Mouse (Mus musculus): ENCODE results near the gene Cpne6. TPM values are rescaled to one million over a fixed set of nuclear protein-coding genes. Genes with fewer than 3 reads are reported as not detected.
A peak's percentile ranks its signal among the peaks of the same experiment; 100 is the strongest.

Gene Cpne6
- total RNA-seq, 2 experiments from 2014 or later = 306 to 335 TPM

GRCm38 (mm10) chr14:55551347-55551746 is 41.1 kb downstream of the Cpne6 start:
- DNase-seq (ENCODE audit: low spot score in 2 of 2) = no peak

GRCm38 (mm10) chr14:55551794-55552193 is 41.5 kb downstream of the Cpne6 start:
- DNase-seq (ENCODE audit: low spot score in 2 of 2) = no peak

- no peak for DNase-seq (ENCODE audit: low spot score in 2 of 2)
Measured at GRCm38 (mm10) chr14:55554635-55555034, 44.4 kb downstream of the Cpne6 start.

GRCm38 (mm10) chr14:55555788-55556187 is 45.5 kb downstream of the Cpne6 start:
- no peak for DNase-seq (ENCODE audit: low spot score in 2 of 2)

GRCm38 (mm10) chr14:55557003-55557402 is 46.8 kb downstream of the Cpne6 start:
- peak; percentile 83 to 84 for DNase-seq (ENCODE audit: low spot score in 2 of 2)

GRCm38 (mm10) chr14:55557587-55557986 is 47.3 kb downstream of the Cpne6 start:
- DNase-seq (ENCODE audit: low spot score in 2 of 2) = no peak

GRCm38 (mm10) chr14:55558740-55559448 is 48.6 kb downstream of the Cpne6 start:
- no peak for DNase-seq (ENCODE audit: low spot score in 2 of 2)

GRCm38 (mm10) chr14:55559799-55560201 is 49.6 kb downstream of the Cpne6 start, which contains the start of gene Dcaf11:
Gene Dcaf11, plus strand, starts transcription at chr14:55560006.
- DNase-seq (ENCODE audit: low spot score in 2 of 2) = peak; percentile 89 to 91

- peak; percentile 98 for DNase-seq (ENCODE audit: low spot score in 2 of 2)
Measured at GRCm38 (mm10) chr14:55560202-55561073, 50.2 kb downstream of the Cpne6 start, which contains the start of gene A730061H03Rik. Gene A730061H03Rik, minus strand, starts transcription at chr14:55560406.

- DNase-seq (ENCODE audit: low spot score in 2 of 2) = no peak
Measured at GRCm38 (mm10) chr14:55561860-55562259, 51.6 kb downstream of the Cpne6 start.

- no peak for DNase-seq (ENCODE audit: low spot score in 2 of 2)
Measured at GRCm38 (mm10) chr14:55563249-55563648, 53.0 kb downstream of the Cpne6 start.

GRCm38 (mm10) chr14:55565748-55566147 is 55.5 kb downstream of the Cpne6 start:
- DNase-seq (ENCODE audit: low spot score in 2 of 2) = no peak

Other genes with a start within 250 kb of the Cpne6 start
- 10 to 100 TPM; 16.5 to 17.7 TPM for gene Dhrs4, start 31.7 kb upstream of the Cpne6 start, total RNA-seq (2021)
- gene Carmil3, start 19.8 kb upstream of the Cpne6 start, total RNA-seq (2021) = 100 to 1,000 TPM; 106 to 144 TPM
- under 1 TPM; 0.34 to 0.76 TPM for gene Nrl, start 14.5 kb downstream of the Cpne6 start, total RNA-seq (2021)
- 10 to 100 TPM; 20.4 to 21.4 TPM for gene Pck2, start 29.8 kb downstream of the Cpne6 start, total RNA-seq (2021)
- gene Dcaf11, start 49.6 kb downstream of the Cpne6 start, total RNA-seq (2021) = 10 to 100 TPM; 61.3 to 66.7 TPM
- 1 to 10 TPM in 1 of 2 experiments, not detected in 1; 1.2 TPM for gene A730061H03Rik, start 50.0 kb downstream of the Cpne6 start, total RNA-seq (2021)
- not detected for gene Fitm1, start 65.2 kb downstream of the Cpne6 start, total RNA-seq (2021)
- 10 to 100 TPM; 87.3 to 91.8 TPM for gene Psme1, start 67.7 kb downstream of the Cpne6 start, total RNA-seq (2021)
- gene Emc9, start 74.9 kb downstream of the Cpne6 start, total RNA-seq (2021) = 10 to 100 TPM; 50.2 to 54.6 TPM
- gene Psme2, start 80.7 kb downstream of the Cpne6 start, total RNA-seq (2021) = 10 to 100 TPM; 54.0 to 62.7 TPM
- 10 to 100 TPM; 35.6 to 37.2 TPM for gene Rnf31, start 81.3 kb downstream of the Cpne6 start, total RNA-seq (2021)
- gene Irf9, start 93.1 kb downstream of the Cpne6 start, total RNA-seq (2021) = 10 to 100 TPM; 11.1 to 13.0 TPM
- gene Rec8, start 107.6 kb downstream of the Cpne6 start, total RNA-seq (2021) = 1 to 10 TPM; 1.4 to 2.3 TPM
- 100 to 1,000 TPM; 131 to 145 TPM for gene Ipo4, start 125.5 kb downstream of the Cpne6 start, total RNA-seq (2021)
- 1 to 10 TPM; 3.0 to 6.1 TPM for gene Gm49378, start 127.5 kb downstream of the Cpne6 start, total RNA-seq (2021)
- gene Tm9sf1, start 133.4 kb downstream of the Cpne6 start, total RNA-seq (2021) = 10 to 100 TPM; 42.0 to 55.9 TPM
- 1 to 10 TPM; 1.3 to 1.5 TPM for gene Tssk4, start 139.7 kb downstream of the Cpne6 start, total RNA-seq (2021)
- 10 to 100 TPM; 47.8 to 50.0 TPM for gene Mdp1, start 150.1 kb downstream of the Cpne6 start, total RNA-seq (2021)
- gene Gmpr2, start 161.5 kb downstream of the Cpne6 start, total RNA-seq (2021) = 10 to 100 TPM; 29.1 TPM
- gene Nedd8, start 161.7 kb downstream of the Cpne6 start, total RNA-seq (2021) = 100 to 1,000 TPM; 320 to 339 TPM
- gene Tinf2, start 171.4 kb downstream of the Cpne6 start, total RNA-seq (2021) = 10 to 100 TPM; 18.4 to 23.9 TPM
- under 1 TPM; 0.16 to 0.18 TPM for gene Tgm1, start 203.5 kb downstream of the Cpne6 start, total RNA-seq (2021)
- 10 to 100 TPM; 42.0 to 54.1 TPM for gene Rabggta, start 211.8 kb downstream of the Cpne6 start, total RNA-seq (2021)
- gene Dhrs1, start 235.2 kb downstream of the Cpne6 start, total RNA-seq (2021) = 100 to 1,000 TPM; 103 to 110 TPM
- gene Nop9, start 235.2 kb downstream of the Cpne6 start, total RNA-seq (2021) = 10 to 100 TPM; 16.4 to 17.1 TPM
- gene Cideb, start 248.0 kb downstream of the Cpne6 start, total RNA-seq (2021) = under 1 TPM; 0.47 to 0.89 TPM

All from layer of hippocampus, postnatal 10 days (tissue).